Comparison of ENCODE assay signal across 16 mouse cellular contexts in genomic region chr13:52800687-52801341, GRCm38 (mm10).
DNase-seq lines count a peak whose midpoint lies in the region; ATAC-seq lines count a peak whose summit lies in the region.
"Had no signal": no experiment of that assay in that cellular context is flagged by ENCODE, and none has a peak within 500 bp of the region (broad histone marks: within the 10 kb centered on the region; RNA-seq: fewer than 3 reads in every experiment).

No protein-coding gene starts in this region.

- ATAC-seq in granulocyte monocyte progenitor cell, adult 5-6 weeks (replicated peaks; ENCODE audit: poor library complexity, severe bottlenecking), result peak; percentile 37; the same call in 1 of the 2 replicates
- ATAC-seq in megakaryocyte progenitor cell, adult 5-6 weeks (replicated peaks; ENCODE audit: poor library complexity), result peak; percentile 71
- ATAC-seq: forebrain, embryonic 16.5 days; midbrain, embryonic 15.5 days had no signal

- peak; percentile 14 to 17 for DNase-seq in CD8-positive naive resting alpha-beta T cell, adult 2 months (ENCODE audit: low read depth in 2 of 2, low spot score in 2 of 2)
- peak; percentile 54 for DNase-seq in thymus, postnatal 25 days
- DNase-seq in frontal cortex, adult 2 months (ENCODE audit: extremely low spot score in 1 of 2, low spot score in 1 of 2), result no peak
- DNase-seq in heart, postnatal 4 days, result no peak
- DNase-seq in frontal cortex, postnatal 10 days (ENCODE audit: low spot score in 2 of 2), result no peak
- DNase-seq: cerebellum, postnatal 14 days; gastrocnemius, postnatal 36 days; kidney, adult 2 months; layer of hippocampus, postnatal 36 days; lung, adult 18-20 months; lung, postnatal 4 days; right cerebral cortex, postnatal 14 days had no signal

Comparison
In these comparisons a context has a peak if more than half of its experiments do, and no peak if none do; other contexts are left out.
1. DNase-seq: peak in CD8-positive naive resting alpha-beta T cell, adult 2 months (2 of 2) and thymus, postnatal 25 days (single experiment); none in frontal cortex, adult 2 months (0 of 2), heart, postnatal 4 days (single experiment) and frontal cortex, postnatal 10 days (0 of 2).